Mouse (Mus musculus): ENCODE results near the gene Abraxas1. TPM values are rescaled to one million over a fixed set of nuclear protein-coding genes. Genes with fewer than 3 reads are reported as not detected.

Gene Abraxas1
- total RNA-seq, 2 experiments from 2014 or later = 11.0 to 13.2 TPM

Other genes with a start within 250 kb of the Abraxas1 start
- 1 to 10 TPM in 1 of 2 experiments, under 1 TPM in 1; 0.79 to 1.1 TPM for gene Plac8, start 248.7 kb downstream of the Abraxas1 start, total RNA-seq (2021)
- 10 to 100 TPM; 97.4 to 98.2 TPM for gene Coq2, start 145.8 kb downstream of the Abraxas1 start, total RNA-seq (2021)
- gene Hpse, start 101.2 kb downstream of the Abraxas1 start, total RNA-seq (2021) = 1 to 10 TPM in 1 of 2 experiments, under 1 TPM in 1; 0.97 to 1.3 TPM
- gene Helq, start 22.4 kb downstream of the Abraxas1 start, total RNA-seq (2021) = 1 to 10 TPM; 2.1 to 3.6 TPM
- gene Mrps18c, start 22.3 kb downstream of the Abraxas1 start, total RNA-seq (2021) = 10 to 100 TPM; 81.3 to 84.8 TPM
- gene Gpat3, start 24.7 kb upstream of the Abraxas1 start, total RNA-seq (2021) = 10 to 100 TPM; 21.6 to 27.8 TPM